Mouse (Mus musculus): ENCODE results near the gene Nubpl.

The Nubpl gene

DNA sequence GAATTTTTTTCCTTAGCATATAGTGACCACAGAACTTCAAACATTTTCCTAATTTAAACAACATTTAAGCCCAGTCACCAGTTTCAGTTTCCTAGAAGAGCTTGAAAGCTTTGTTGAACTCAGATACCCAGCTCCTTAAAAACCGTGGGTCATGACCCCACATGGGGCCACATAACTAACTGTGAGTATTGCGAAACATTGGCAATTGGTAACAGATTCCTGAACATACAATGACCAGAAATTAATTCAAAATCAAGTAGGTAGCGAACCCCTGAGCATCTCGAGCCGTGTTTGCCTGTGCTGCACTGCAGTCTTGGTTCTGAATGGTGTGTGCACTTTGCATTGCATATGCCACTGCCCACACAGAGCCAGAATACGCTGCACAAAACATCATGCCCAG, 221.6 kb downstream of the Nubpl start:
- DNase-seq (ENCODE audit: low read depth, low spot score), result no peak

DNA sequence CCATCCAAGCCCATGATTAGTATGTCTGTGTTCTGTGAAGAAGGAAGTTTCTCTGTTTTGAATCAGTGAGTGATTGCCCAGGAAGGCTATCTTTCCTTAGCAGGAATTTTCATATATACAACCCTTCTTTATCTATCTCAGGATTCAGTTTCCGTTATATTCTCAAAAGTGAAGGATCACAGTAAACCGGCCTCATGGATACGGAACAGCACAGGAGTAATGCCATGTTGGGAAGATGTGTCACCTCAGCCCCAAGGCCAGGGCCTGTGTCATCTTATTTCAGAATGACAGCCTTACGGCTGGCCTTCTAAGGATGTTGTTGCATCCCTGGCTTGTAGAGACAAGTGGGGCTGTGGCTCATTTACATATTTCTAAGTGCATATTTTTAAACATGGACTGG, 231.0 kb downstream of the Nubpl start:
- no peak for DNase-seq (ENCODE audit: low read depth, low spot score)

DNA sequence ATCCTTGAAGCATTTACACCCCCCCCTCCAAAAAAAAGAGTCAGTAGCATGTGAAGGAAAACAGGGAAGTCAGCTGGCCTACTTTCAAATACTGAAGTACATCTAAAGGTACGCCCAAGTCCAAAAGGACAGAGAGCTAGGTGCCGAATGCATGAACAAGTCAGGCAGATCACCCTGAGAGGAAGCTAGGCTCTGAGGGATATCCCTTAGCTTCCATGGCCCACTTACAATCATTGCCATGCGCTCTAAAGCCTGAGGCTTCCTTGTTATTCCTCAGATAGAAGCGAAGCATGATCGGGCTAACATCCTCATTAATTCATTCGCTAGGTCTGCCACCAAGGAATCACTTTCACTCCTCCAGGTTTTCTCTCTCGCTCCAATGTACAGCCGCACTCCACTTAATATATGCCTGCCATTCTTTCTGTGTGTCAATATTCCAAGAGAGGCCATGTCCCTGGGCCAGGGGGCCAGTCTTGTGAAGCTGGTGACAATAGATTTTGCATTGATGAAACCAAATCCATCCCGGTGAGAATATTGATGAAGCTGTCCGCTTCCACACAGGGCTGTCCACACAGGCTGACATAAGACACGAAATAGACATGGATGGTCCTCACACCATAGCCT, 237.7 kb downstream of the Nubpl start:
- DNase-seq (ENCODE audit: low read depth, low spot score), result no peak

DNA sequence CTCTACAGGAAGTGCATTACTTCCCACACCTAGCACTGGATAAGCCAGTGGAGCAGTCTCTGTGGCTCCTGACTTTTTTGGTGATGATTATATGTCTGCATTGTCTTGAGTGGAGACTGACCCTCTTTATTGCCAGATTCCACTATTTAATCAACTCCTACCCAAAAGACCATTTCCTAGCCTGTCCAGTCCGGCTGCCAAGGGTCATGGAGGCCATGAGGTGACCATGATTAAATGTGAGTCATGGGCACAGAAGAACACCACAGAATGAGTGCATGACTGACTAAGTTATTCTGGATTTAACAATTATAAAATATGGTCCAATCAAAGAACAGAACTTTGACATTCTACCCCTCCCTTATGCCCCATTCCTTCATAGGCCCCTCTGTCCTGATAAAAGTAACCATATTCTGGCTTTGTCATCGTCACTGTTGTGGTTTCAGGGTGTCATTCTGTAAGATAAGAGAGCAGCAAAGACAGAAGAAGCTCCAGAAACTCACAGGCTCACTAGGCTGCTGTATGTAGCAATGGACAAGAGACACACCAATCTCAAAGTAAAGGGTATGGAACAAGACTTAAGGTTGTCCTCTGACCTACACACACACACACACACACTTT, 240.7 kb downstream of the Nubpl start:
- no peak for DNase-seq (ENCODE audit: low read depth, low spot score)

DNA sequence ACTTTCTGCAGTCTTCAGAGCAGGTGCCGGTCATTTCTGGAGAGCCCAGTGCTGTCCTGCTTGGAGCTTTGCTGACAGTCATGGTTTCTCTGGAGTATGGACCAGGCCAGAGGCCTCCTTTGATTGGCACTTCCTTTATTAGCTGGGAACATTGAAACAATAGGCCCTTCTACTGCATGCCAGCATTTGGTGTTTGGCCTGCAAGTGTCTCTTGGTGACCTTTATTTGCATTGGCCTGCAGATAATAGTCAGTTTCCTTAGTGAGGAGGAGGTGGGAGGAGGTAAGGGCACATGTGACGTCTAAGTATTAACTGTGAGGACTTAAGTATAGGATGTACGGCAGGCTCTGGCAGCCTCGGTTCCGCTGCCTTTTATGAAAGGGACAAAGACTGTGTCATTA, 249.1 kb downstream of the Nubpl start:
- DNase-seq (ENCODE audit: low read depth, low spot score), result no peak

DNA sequence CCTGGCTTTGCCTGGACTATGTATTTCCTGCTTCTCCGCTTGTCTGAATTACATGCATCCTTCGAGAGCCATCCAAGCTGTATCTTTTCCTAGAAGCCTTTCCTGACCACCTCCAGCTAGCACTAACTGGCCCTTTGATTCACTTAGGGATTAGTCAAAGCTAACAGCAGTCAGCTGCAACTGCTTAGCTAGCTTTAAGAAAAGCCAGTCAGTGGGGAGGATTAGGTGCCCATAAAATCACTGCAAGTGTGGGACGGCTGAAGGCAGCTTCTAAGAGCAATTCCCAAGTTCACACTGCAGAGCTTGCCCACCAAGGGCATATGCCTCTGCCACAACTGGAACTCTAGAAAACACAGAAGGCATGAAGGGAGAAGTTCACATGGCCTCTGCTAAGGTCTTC, 252.7 kb downstream of the Nubpl start:
- no peak for DNase-seq (ENCODE audit: low read depth, low spot score)

DNA sequence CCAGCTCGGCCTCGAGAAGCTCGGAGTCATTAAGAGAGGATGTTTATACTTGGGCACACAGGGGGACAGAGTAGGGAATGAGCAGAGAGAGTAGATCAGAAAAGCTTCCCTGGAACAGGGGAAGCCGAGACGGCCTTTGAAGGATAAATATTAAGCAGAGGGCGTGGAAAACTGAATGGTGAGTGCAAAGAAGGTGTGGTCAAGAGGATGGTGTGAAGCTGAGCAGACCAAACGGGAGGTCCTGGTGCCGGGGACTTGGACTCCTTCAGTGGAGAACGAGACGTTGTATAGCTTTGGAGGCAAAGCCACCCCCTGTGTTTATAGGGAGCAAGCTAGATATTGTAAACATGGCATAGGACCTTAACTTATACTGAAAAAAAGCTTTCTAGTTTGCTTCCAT, 261.9 kb downstream of the Nubpl start:
- no peak for DNase-seq (ENCODE audit: low read depth, low spot score)

DNA sequence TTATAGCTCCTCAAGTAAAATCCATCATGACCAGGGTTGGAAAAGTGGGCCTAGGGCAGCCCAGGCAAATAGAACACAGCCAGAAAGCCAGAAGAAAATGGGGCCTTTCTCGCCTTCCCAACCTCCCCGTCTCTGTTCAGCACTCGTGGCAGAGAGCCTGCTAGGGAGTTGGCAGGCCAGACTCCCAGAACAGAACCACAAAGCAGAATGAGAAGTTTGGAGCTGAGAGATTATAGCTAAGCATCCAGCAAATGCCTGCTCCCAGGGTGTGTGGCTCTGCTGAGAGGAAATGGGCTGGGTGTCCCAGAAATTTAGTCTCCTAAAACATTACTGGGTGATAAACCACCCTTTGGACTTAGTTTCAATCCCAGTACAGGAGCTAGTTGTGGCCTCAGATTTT, 262.6 kb downstream of the Nubpl start:
- DNase-seq (ENCODE audit: low read depth, low spot score), result no peak

DNA sequence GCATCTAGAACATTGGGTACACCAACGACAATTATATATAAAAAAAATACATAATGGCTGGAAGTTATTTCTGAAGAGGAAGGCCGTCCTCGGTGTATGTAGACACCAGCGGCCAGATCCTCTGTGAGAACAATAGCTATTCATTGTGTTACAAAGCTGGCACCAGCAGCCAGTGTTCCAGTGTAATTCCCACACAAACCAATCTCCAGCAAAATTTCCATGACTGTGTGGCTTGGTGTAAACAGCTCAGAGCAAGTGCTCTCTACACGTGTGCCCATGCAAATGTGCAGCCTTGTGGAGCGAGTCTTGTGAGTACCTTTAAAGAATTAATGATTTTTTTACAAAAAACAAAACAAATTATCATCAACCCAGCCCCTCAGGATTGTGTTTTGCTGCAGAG, 263.7 kb downstream of the Nubpl start:
- no peak for DNase-seq (ENCODE audit: low read depth, low spot score)
